Mouse (Mus musculus) C2C12 (cell line): ENCODE results near the gene Thbs3. TPM values are rescaled to one million over a fixed set of nuclear protein-coding genes. Genes with fewer than 3 reads are reported as not detected.

Source experiments
- H3K27me3 ChIP-seq: one replicate; pipeline ENCODE4 v1.6.1; 2011; ENCODE audit not compliant: control insufficient read depth, insufficient read depth, insufficient read length
- H3K36me3 ChIP-seq: one replicate; pipeline ENCODE4 v1.6.1; 2011; ENCODE audit not compliant: control insufficient read depth, insufficient read depth
- H3K4me3 ChIP-seq: one replicate; pipeline ENCODE4 v1.5.1; 2011; ENCODE audit warnings: mild to moderate bottlenecking, control low read depth; ENCODE audit not compliant: poor library complexity, insufficient read depth, severe bottlenecking
- H3K79me2 ChIP-seq: one replicate; pipeline ENCODE4 v1.6.1; 2011; ENCODE audit not compliant: control insufficient read depth, insufficient read depth
- H3K79me3 ChIP-seq: one replicate; pipeline ENCODE4 v1.6.1; 2011; ENCODE audit warnings: low read depth, control low read depth
- H3ac ChIP-seq: one replicate; pipeline ENCODE3; 2011; ENCODE audit warnings: low read depth; ENCODE audit not compliant: control insufficient read depth, insufficient read length
- CEBPB ChIP-seq: IDR thresholded peaks from one replicate; pipeline ENCODE4 v1.6.1; 2011; ENCODE audit warnings: low read depth, mild to moderate bottlenecking, control low read depth, moderate library complexity
- CTCF ChIP-seq: IDR thresholded peaks from one replicate; pipeline ENCODE4 v1.5.1; 2011; ENCODE audit not compliant: control insufficient read depth, insufficient read depth, insufficient read length
- FOSL1 ChIP-seq: IDR thresholded peaks from one replicate; pipeline ENCODE4 v1.8.0; 2011; ENCODE audit warnings: mild to moderate bottlenecking, low read length; ENCODE audit not compliant: poor library complexity, insufficient read depth, severe bottlenecking
- MAX ChIP-seq: IDR thresholded peaks from one replicate; pipeline ENCODE4 v1.6.1; 2011; ENCODE audit warnings: mild to moderate bottlenecking, control low read depth
- MYOD1 ChIP-seq: IDR thresholded peaks from one replicate; pipeline ENCODE4 v1.6.1; 2011; ENCODE audit warnings: low read depth; ENCODE audit not compliant: control insufficient read depth, insufficient read length
- MYOG ChIP-seq: IDR thresholded peaks from one replicate; pipeline ENCODE4 v1.6.1; 2011; ENCODE audit not compliant: control insufficient read depth, insufficient read length; ENCODE audit errors: extremely low read depth
- USF1 ChIP-seq: IDR thresholded peaks from one replicate; pipeline ENCODE4 v1.6.1; 2011; ENCODE audit warnings: low read depth, mild to moderate bottlenecking, control low read depth, moderate library complexity
- polyA plus RNA-seq: library from polyadenylated mRNA; unstranded; fragments of >200 nt; fragmentation: generic; extraction: Trizol; gene quantifications from one replicate; pipeline ENCODE4 v1.2.1, GENCODE M21; 2012; ENCODE audit warnings: missing spikeins

Thbs3 gene
- polyA plus RNA-seq, 1 experiment = 9.1 TPM

- no peak overlapping the region for H3K4me3 ChIP-seq
- peaks cover 3% of the 10 kb centered on the region for H3K79me3 ChIP-seq
- TF ChIP-seq CTCF (no peak), CEBPB (no peak), USF1 (no peak), MAX (no peak), MYOD1 (no peak), FOSL1 (no peak)
- no peaks in the 10 kb centered on the region for H3K36me3 ChIP-seq
- no peak overlapping the region for H3ac ChIP-seq
- H3K27me3 ChIP-seq = no peaks in the 10 kb centered on the region
- H3K79me2 ChIP-seq = peaks cover 5% of the 10 kb centered on the region
Observed at GRCm38 (mm10) chr3:89218271-89218670, 3.3 kb downstream of the Thbs3 start.

DNA sequence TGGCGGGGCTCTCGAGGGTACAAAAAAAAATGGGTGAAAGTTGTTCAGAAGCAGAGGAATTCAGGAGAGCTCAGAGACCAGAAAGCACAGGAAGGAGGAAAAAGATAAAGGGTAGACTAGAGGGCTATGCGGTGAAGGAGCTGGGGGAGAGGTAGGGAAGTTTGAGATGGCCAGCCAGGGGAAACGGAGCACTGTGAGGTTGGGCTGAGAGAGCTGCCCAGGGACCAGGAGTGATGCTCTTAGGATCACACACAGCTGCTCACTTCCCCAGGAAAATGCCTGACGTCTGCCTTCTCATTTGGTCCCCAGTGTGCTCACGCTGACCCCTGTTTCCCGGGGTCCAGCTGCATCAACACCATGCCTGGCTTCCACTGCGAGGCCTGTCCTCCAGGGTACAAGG is 4.6 kb downstream of the Thbs3 start:
- TF ChIP-seq MAX = no peak
- no peak for TF ChIP-seq USF1
- TF ChIP-seq FOSL1 = no peak
- TF ChIP-seq MYOD1 = no peak
- no peak for TF ChIP-seq CTCF
- no peak for TF ChIP-seq MYOG
- TF ChIP-seq CEBPB = no peak
- Histone ChIP-seq H3K79me2 (no peaks in the 10 kb centered on the region), H3K4me3 (no peak overlapping the region), H3K27me3 (no peaks in the 10 kb centered on the region), H3ac (no peak overlapping the region), H3K36me3 (no peaks in the 10 kb centered on the region), H3K79me3 (no peaks in the 10 kb centered on the region)

DNA sequence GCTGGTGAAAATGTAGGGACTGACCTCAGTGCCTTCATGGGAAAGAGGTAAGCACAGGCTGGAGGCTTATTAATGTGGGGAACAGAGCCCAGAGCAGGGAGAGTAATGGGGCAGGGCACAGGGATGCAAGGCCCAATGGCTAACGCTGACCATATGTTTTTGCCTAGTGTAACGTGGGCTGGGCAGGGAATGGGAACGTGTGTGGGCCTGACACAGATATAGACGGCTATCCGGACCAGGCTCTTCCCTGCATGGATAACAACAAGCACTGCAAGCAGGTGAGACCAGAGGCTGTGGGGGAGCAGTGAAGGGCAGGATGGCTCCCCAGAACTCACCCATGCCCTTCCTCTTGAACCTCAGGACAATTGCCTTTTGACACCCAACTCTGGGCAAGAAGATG is 6.2 kb downstream of the Thbs3 start:
- H3ac ChIP-seq = no peak overlapping the region
- no peaks in the 10 kb centered on the region for H3K36me3 ChIP-seq
- no peak overlapping the region for H3K4me3 ChIP-seq
- H3K79me3 ChIP-seq = no peaks in the 10 kb centered on the region
- no peaks in the 10 kb centered on the region for H3K79me2 ChIP-seq
- H3K27me3 ChIP-seq = no peaks in the 10 kb centered on the region
- TF ChIP-seq USF1 = no peak
- no peak for TF ChIP-seq MAX
- TF ChIP-seq MYOG = no peak
- no peak for TF ChIP-seq CEBPB
- TF ChIP-seq CTCF = no peak
- no peak for TF ChIP-seq FOSL1
- no peak for TF ChIP-seq MYOD1

DNA sequence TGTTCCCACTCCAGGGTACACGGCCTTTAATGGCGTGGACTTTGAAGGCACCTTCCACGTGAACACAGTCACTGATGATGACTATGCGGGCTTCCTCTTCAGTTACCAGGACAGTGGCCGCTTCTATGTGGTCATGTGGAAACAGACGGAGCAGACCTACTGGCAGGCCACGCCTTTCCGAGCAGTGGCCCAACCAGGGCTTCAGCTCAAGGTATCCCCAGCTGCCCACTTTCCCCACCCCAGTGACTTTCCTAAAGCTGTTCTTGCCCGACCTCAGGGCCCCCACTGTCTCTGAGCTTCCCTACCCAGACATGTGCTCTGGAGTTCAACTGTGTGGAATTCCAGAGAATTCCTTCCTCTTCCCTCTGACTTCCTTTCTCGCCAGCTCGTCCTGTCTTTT is 9.8 kb downstream of the Thbs3 start:
- TF ChIP-seq USF1 (no peak), MYOG (no peak), MYOD1 (no peak), CTCF (no peak), FOSL1 (no peak), CEBPB (no peak), MAX (no peak)
- Histone ChIP-seq H3K27me3 (no peaks in the 10 kb centered on the region), H3K36me3 (no peaks in the 10 kb centered on the region), H3K79me2 (no peaks in the 10 kb centered on the region), H3K4me3 (no peak overlapping the region), H3ac (no peak overlapping the region), H3K79me3 (no peaks in the 10 kb centered on the region)

DNA sequence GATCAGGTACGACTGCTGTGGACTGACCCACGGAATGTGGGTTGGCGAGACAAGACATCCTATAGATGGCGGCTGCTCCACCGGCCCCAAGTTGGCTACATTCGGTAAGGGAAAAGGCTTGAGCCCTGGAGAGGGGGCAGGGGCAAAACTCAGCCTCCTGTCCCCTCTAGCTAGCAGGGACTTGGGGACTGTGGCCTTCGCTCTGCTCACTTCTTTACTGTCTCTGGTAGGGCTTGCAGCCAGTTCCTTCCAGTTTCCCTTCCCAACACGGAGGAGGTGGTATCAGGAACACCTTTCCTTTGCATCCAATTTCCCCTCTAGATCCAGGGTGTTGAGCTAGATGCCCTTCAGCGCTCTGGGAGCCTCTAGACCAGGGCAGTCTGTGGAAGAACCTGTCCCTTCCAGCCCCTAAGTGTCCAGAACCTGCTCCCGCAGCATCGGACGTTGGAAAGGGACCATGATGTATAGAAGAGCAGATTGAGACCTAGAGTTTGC is 10.4 kb downstream of the Thbs3 start:
- no peaks in the 10 kb centered on the region for H3K36me3 ChIP-seq
- TF ChIP-seq CEBPB (no peak), MAX (no peak), MYOD1 (no peak), CTCF (no peak), USF1 (no peak), FOSL1 (no peak), MYOG (no peak)
- no peak overlapping the region for H3ac ChIP-seq
- no peaks in the 10 kb centered on the region for H3K27me3 ChIP-seq
- H3K4me3 ChIP-seq = no peak overlapping the region
- H3K79me2 ChIP-seq = no peaks in the 10 kb centered on the region
- no peaks in the 10 kb centered on the region for H3K79me3 ChIP-seq

GRCm38 (mm10) chr3:89225918-89226317 is 10.9 kb downstream of the Thbs3 start:
- H3ac ChIP-seq = no peak overlapping the region
- no peaks in the 10 kb centered on the region for H3K79me3 ChIP-seq
- no peaks in the 10 kb centered on the region for H3K27me3 ChIP-seq
- TF ChIP-seq CEBPB (no peak), USF1 (no peak), MYOG (no peak), MYOD1 (no peak), FOSL1 (no peak), MAX (no peak), CTCF (no peak)
- H3K36me3 ChIP-seq = no peaks in the 10 kb centered on the region
- H3K79me2 ChIP-seq = no peaks in the 10 kb centered on the region
- no peak overlapping the region for H3K4me3 ChIP-seq
